Mouse (Mus musculus): Measurements from ENCODE around the gene Stx2.
"Not testable (repeated sequence)": the region's sequence is repeated elsewhere in the genome, so short reads cannot be mapped to it uniquely, and the experiment has no call there.

Stx2 gene

GRCm38 (mm10) chr5:129000706-129001468 lies 7.5 kb downstream of the Stx2 start:
- Histone ChIP-seq H3K36me3 (ENCODE audit: control insufficient read depth, insufficient read depth, low read length, poor library complexity, severe bottlenecking) (no peaks in the 10 kb centered on the region), H3K27me3 (ENCODE audit: control insufficient read depth, insufficient read depth, low read length, poor library complexity, severe bottlenecking) (no peaks in the 10 kb centered on the region)
- no peak for DNase-seq (ENCODE audit: low read depth, low spot score)

- Histone ChIP-seq H3K36me3 (ENCODE audit: control insufficient read depth, insufficient read depth, low read length, poor library complexity, severe bottlenecking) (no peaks in the 10 kb centered on the region), H3K27me3 (ENCODE audit: control insufficient read depth, insufficient read depth, low read length, poor library complexity, severe bottlenecking) (no peaks in the 10 kb centered on the region)
- no peak for DNase-seq (ENCODE audit: low read depth, low spot score)
These were observed 21.0 kb downstream of the Stx2 start for GRCm38 (mm10) chr5:128987141-128987954.

- Histone ChIP-seq H3K27me3 (ENCODE audit: control insufficient read depth, insufficient read depth, low read length, poor library complexity, severe bottlenecking) (no peaks in the 10 kb centered on the region), H3K36me3 (ENCODE audit: control insufficient read depth, insufficient read depth, low read length, poor library complexity, severe bottlenecking) (no peaks in the 10 kb centered on the region)
- DNase-seq (ENCODE audit: low read depth, low spot score): no peak
These were observed 22.4 kb downstream of the Stx2 start for GRCm38 (mm10) chr5:128985946-128986345.

- no peaks in the 10 kb centered on the region for H3K36me3 ChIP-seq (ENCODE audit: control insufficient read depth, insufficient read depth, low read length, poor library complexity, severe bottlenecking)
- no peak for DNase-seq (ENCODE audit: low read depth, low spot score)
- H3K27me3 ChIP-seq (ENCODE audit: control insufficient read depth, insufficient read depth, low read length, poor library complexity, severe bottlenecking): no peaks in the 10 kb centered on the region
These were observed 23.8 kb downstream of the Stx2 start for GRCm38 (mm10) chr5:128984536-128984935.

- Histone ChIP-seq H3K36me3 (ENCODE audit: control insufficient read depth, insufficient read depth, low read length, poor library complexity, severe bottlenecking) (no peaks in the 10 kb centered on the region), H3K27me3 (ENCODE audit: control insufficient read depth, insufficient read depth, low read length, poor library complexity, severe bottlenecking) (no peaks in the 10 kb centered on the region)
- peak; percentile 81 for DNase-seq (ENCODE audit: low read depth, low spot score)
These were observed 26.8 kb downstream of the Stx2 start for GRCm38 (mm10) chr5:128981607-128982006.

- no peak for DNase-seq (ENCODE audit: low read depth, low spot score)
- no peaks in the 10 kb centered on the region for H3K27me3 ChIP-seq (ENCODE audit: control insufficient read depth, insufficient read depth, low read length, poor library complexity, severe bottlenecking)
- no peaks in the 10 kb centered on the region for H3K36me3 ChIP-seq (ENCODE audit: control insufficient read depth, insufficient read depth, low read length, poor library complexity, severe bottlenecking)
These were observed 27.5 kb downstream of the Stx2 start for GRCm38 (mm10) chr5:128980857-128981256.

- Histone ChIP-seq H3K27me3 (ENCODE audit: control insufficient read depth, insufficient read depth, low read length, poor library complexity, severe bottlenecking) (no peaks in the 10 kb centered on the region), H3K36me3 (ENCODE audit: control insufficient read depth, insufficient read depth, low read length, poor library complexity, severe bottlenecking) (no peaks in the 10 kb centered on the region)
- DNase-seq (ENCODE audit: low read depth, low spot score): no peak
These were observed 29.4 kb downstream of the Stx2 start for GRCm38 (mm10) chr5:128978957-128979356.

- H3K27me3 ChIP-seq (ENCODE audit: control insufficient read depth, insufficient read depth, low read length, poor library complexity, severe bottlenecking); DNase-seq (ENCODE audit: low read depth, low spot score); H3K36me3 ChIP-seq (ENCODE audit: control insufficient read depth, insufficient read depth, low read length, poor library complexity, severe bottlenecking): not testable (repeated sequence)
These were observed 30.9 kb downstream of the Stx2 start for GRCm38 (mm10) chr5:128977466-128977865.

- Histone ChIP-seq H3K36me3 (ENCODE audit: control insufficient read depth, insufficient read depth, low read length, poor library complexity, severe bottlenecking) (no peaks in the 10 kb centered on the region), H3K27me3 (ENCODE audit: control insufficient read depth, insufficient read depth, low read length, poor library complexity, severe bottlenecking) (no peaks in the 10 kb centered on the region)
- DNase-seq (ENCODE audit: low read depth, low spot score): no peak
These were observed 32.1 kb downstream of the Stx2 start for GRCm38 (mm10) chr5:128976266-128976665.

GRCm38 (mm10) chr5:128971298-128971697 lies 37.1 kb downstream of the Stx2 start:
- Histone ChIP-seq H3K27me3 (ENCODE audit: control insufficient read depth, insufficient read depth, low read length, poor library complexity, severe bottlenecking) (no peaks in the 10 kb centered on the region), H3K36me3 (ENCODE audit: control insufficient read depth, insufficient read depth, low read length, poor library complexity, severe bottlenecking) (no peaks in the 10 kb centered on the region)
- DNase-seq (ENCODE audit: low read depth, low spot score): peak; percentile 67

GRCm38 (mm10) chr5:128970878-128971277 lies 37.5 kb downstream of the Stx2 start:
- DNase-seq (ENCODE audit: low read depth, low spot score): no peak
- Histone ChIP-seq H3K27me3 (ENCODE audit: control insufficient read depth, insufficient read depth, low read length, poor library complexity, severe bottlenecking) (no peaks in the 10 kb centered on the region), H3K36me3 (ENCODE audit: control insufficient read depth, insufficient read depth, low read length, poor library complexity, severe bottlenecking) (no peaks in the 10 kb centered on the region)

- Histone ChIP-seq H3K27me3 (ENCODE audit: control insufficient read depth, insufficient read depth, low read length, poor library complexity, severe bottlenecking) (no peaks in the 10 kb centered on the region), H3K36me3 (ENCODE audit: control insufficient read depth, insufficient read depth, low read length, poor library complexity, severe bottlenecking) (no peaks in the 10 kb centered on the region)
These were observed 44.0 kb downstream of the Stx2 start for GRCm38 (mm10) chr5:128964353-128964752.

GRCm38 (mm10) chr5:128958916-128959315 lies 49.5 kb downstream of the Stx2 start:
- no peak for DNase-seq (ENCODE audit: low read depth, low spot score)
- Histone ChIP-seq H3K36me3 (ENCODE audit: control insufficient read depth, insufficient read depth, low read length, poor library complexity, severe bottlenecking) (no peaks in the 10 kb centered on the region), H3K27me3 (ENCODE audit: control insufficient read depth, insufficient read depth, low read length, poor library complexity, severe bottlenecking) (no peaks in the 10 kb centered on the region)

More at GRCm38 (mm10) chr5:128964353-128964752, 44.0 kb downstream of the Stx2 start:
- DNase-seq (ENCODE audit: low read depth, low spot score): no peak

- not testable (repeated sequence) for H3K27me3 ChIP-seq (ENCODE audit: control insufficient read depth, insufficient read depth, low read length, poor library complexity, severe bottlenecking); H3K36me3 ChIP-seq (ENCODE audit: control insufficient read depth, insufficient read depth, low read length, poor library complexity, severe bottlenecking)
- DNase-seq (ENCODE audit: low read depth, low spot score): peak; percentile 11
These were observed 54.0 kb downstream of the Stx2 start for GRCm38 (mm10) chr5:128954371-128954770.

Measured in splenic B cell, adult 2 months (primary cell).